Mouse (Mus musculus) C2C12 (cell line): ENCODE results near the gene Gpr137c.

Experiments used
- CEBPB ChIP-seq: IDR thresholded peaks from one replicate; pipeline ENCODE4 v1.6.1; 2011; ENCODE audit warnings: low read depth, mild to moderate bottlenecking, control low read depth, moderate library complexity
- CTCF ChIP-seq: IDR thresholded peaks from one replicate; pipeline ENCODE4 v1.5.1; 2011; ENCODE audit not compliant: control insufficient read depth, insufficient read depth, insufficient read length
- MYOD1 ChIP-seq: IDR thresholded peaks from one replicate; pipeline ENCODE4 v1.6.1; 2011; ENCODE audit warnings: low read depth; ENCODE audit not compliant: control insufficient read depth, insufficient read length

- TF ChIP-seq CTCF (no peak), CEBPB (no peak), MYOD1 (no peak)
These were observed 56.3 kb downstream of the Gpr137c start for GRCm38 (mm10) chr14:45275816-45276215.
